Mouse (Mus musculus): ENCODE data around the gene Disp2. TPM values are rescaled to one million over a fixed set of nuclear protein-coding genes. Genes with fewer than 3 reads are reported as not detected.

Gene Disp2
- polyA plus RNA-seq (2012; rRNA removed), result 10.1 and 11.3 TPM in 2 replicates

GRCm38 (mm10) chr2:118779504-118780480 is at the start of gene Disp2:
Gene Disp2, plus strand, starts transcription at chr2:118779719.

GRCm38 (mm10) chr2:118745232-118745884 is 34.2 kb upstream of the Disp2 start, which contains the start of gene Inafm2:
Gene Inafm2, plus strand, starts transcription at chr2:118745758.

DNA sequence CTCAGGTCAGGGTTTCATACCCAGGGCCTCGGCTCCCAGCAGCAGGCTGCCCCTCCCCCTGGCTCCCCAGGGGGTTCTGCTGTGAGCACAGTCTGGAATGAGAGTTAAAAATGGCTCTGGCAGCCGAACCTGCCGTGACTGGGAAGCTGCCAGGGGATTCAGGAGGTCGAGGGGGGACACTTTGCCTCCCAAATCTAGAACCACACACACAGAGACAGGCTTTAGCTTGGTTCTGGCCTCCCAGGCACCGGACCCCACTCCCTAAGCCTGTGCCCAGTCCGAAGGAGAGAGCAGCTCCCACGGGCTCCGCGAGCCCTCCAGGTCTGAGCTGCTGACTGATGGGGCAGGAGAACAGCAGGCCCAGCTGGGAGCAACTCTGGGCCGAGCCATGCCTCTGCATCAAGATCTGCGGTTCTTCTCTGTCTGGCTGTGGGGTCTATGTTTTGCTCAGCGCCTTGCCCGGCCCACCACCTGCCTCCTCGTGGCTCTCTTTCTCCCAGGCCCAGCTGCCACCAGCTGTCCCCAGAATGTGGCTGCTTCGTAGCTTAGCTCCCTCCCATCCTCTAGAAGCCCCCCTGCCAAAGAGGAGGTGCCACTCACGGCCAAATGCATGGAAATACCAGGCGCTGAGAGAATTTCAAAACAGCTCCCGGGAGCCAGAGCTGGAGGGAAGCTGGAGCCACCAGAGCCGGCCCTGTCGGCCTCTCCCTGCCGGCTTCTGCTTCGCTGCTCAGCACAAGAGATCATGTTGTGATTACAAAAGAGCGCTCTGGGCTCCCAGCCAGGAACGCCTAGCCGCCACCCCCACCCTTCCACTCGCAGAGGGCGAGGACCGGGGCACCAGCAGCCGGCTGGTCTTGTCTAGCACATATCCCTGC is 17.4 kb upstream of the Disp2 start, which contains the start of gene Ccdc9b:
Gene Ccdc9b (minus strand): TSS at position 756 of the 878 bp plus-strand sequence.

DNA sequence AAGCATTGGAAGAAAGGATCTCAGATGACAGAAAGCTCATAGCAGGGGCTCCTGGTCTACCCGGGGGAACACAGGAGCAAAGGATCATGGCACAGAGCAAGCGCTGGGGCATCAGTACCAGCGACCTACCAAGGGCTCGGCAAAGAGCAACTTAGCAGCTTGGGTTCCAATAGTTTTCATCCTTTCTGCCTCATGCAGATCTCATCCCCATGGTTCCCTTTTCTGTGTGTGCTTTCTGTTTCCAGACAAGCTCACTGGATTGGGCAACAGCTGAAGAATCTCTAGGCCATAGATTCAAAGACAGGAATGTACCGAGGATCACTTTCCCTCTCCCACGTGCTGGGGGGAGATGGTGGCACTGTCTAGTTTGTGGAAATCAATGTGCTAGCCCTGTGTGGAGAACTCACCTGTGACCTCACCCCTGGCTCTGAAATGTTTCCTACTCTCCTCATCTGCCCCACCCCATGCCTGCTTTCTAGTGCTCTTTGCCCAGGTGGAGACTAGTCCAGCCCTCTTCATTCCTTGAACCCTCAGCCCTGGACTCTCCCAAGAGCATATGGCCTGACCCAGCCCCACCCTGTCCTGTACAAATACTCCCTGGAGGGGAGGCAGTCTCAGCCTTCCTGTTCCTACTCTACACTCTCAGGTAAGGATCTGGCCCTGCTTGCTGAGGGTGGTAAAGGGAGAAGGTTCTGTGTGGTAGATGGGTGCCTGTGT is 7.2 kb upstream of the Disp2 start, which contains the start of gene Phgr1:
Gene Phgr1 (plus strand): TSS at position 612 of the 717 bp plus-strand sequence.

GRCm38 (mm10) chr2:118813981-118814836 is 34.7 kb downstream of the Disp2 start, which contains the start of gene Knstrn:
Gene Knstrn, plus strand, starts transcription at chr2:118814003.

Other genes starting within 250 kb of the Disp2 start
- 10.3 and 20.1 TPM in 2 replicates for gene Bmf, start 230.0 kb upstream of the Disp2 start, polyA plus RNA-seq (2012; rRNA removed)
- 83.1 and 95.2 TPM in 2 replicates for gene Bub1b, start 181.5 kb upstream of the Disp2 start, polyA plus RNA-seq (2012; rRNA removed)
- 1.4 TPM in 2 replicates for gene Pak6, start 116.4 kb upstream of the Disp2 start, polyA plus RNA-seq (2012; rRNA removed)
- gene Ankrd63, start 75.8 kb upstream of the Disp2 start, polyA plus RNA-seq (2012; rRNA removed), result 0.05 TPM in 1 of 2 replicates, not detected in the other
- gene Plcb2, start 51.3 kb upstream of the Disp2 start, polyA plus RNA-seq (2012; rRNA removed), result 1.4 and 1.9 TPM in 2 replicates
- gene Inafm2, start 34.0 kb upstream of the Disp2 start, polyA plus RNA-seq (2012; rRNA removed), result 10.9 and 11.3 TPM in 2 replicates
- 2.1 TPM in 2 replicates for gene Ccdc9b, start 17.1 kb upstream of the Disp2 start, polyA plus RNA-seq (2012; rRNA removed)
- 0.14 TPM in 1 of 2 replicates, not detected in the other for gene Phgr1, start 7.0 kb upstream of the Disp2 start, polyA plus RNA-seq (2012; rRNA removed)
- gene Knstrn, start 34.3 kb downstream of the Disp2 start, polyA plus RNA-seq (2012; rRNA removed), result 124 and 196 TPM in 2 replicates
- 72.0 and 85.7 TPM in 2 replicates for gene Ivd, start 82.2 kb downstream of the Disp2 start, polyA plus RNA-seq (2012; rRNA removed)
- 12.5 and 17.4 TPM in 2 replicates for gene Bahd1, start 120.7 kb downstream of the Disp2 start, polyA plus RNA-seq (2012; rRNA removed)
- 13.0 and 24.4 TPM in 2 replicates for gene Chst14, start 146.8 kb downstream of the Disp2 start, polyA plus RNA-seq (2012; rRNA removed)
- 15.2 and 18.8 TPM in 2 replicates for gene Ccdc32, start 249.7 kb downstream of the Disp2 start, polyA plus RNA-seq (2012; rRNA removed)

Measured in central nervous system, embryonic 11.5 days (tissue).